Mouse (Mus musculus) right cerebral cortex, adult 2 months (tissue): Measurements from ENCODE around the gene Tnrc6c.
A peak's percentile ranks its signal among the peaks of the same experiment; 100 is the strongest.

Experiments used
- DNase-seq, 2 experiments: peaks; one replicate each; pipeline ENCODE4 v3.0.0; 2021 to 2022; ENCODE audit warnings: low spot score in 2 of 2

The Tnrc6c gene

DNA sequence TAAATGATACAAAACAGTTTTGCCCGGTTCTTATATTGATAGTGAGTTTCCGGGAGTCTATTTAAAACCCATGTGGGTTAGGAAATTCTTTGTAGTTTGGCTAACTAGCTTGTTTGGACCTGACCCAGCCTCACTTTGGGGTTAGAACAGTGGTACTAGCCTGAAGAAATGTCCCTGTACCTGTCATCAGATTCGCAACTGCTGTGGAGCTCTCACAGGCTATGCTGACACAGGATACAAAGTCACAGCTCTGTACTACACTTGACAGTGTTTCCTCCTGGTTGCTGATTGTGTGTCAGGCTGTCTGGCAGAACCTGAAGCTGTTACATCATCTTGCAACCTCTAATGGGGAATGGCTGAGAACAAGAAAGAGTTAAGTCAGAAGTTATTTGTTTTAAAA lies 75.3 kb downstream of the Tnrc6c start:
- DNase-seq = no peak

DNA sequence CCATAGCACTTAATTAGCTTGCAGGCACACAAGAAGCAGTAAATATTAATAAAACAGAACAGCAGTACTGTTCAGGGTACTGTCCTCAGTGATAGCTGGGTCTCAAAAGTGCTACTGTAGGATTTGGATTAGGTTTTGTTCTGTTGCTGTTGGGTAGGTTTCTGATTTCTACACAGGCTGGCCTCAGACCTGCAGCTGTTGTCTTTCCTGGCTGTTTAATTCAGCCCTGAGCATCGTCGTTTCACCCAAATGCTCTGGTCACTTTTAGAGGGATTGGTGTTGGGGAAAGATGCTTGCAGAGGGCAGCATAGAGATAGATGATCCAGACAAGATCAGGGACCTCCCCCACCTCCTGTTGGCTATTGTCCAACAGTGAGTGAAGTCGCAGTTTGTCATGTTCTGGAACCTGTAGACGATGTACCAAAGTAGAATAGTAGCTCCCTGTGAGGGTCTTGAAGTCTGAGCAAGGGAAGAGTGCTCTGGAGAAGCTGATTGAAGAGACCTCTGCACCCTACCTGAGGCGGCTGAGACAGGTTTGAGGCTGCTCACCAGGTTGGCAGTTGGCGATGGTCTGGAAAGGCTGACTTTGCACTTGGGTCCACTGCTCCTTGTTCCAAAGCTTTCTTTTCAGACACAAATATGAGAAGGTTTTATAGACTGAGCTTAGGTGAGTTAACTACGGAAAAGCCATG lies 75.9 kb downstream of the Tnrc6c start:
- DNase-seq = no peak

DNA sequence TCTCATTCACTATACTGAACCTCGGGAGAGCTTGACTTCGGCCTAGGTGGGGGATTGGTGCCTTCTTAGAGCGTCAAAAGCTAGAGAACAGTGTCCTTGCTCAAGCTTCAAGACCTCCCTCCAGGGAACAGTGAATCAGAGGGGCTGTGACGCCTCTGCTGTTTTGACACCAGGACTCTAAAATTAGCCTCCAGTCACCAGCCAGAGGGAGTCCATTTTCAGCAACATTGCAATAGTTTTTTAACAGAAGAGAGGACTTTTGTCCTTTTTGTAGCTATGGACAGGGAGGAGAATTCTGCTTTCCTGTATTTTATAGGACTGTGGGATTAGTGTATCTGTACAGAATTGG lies 76.4 kb downstream of the Tnrc6c start:
- peak in 1 of 2 experiments; percentile 52 for DNase-seq

DNA sequence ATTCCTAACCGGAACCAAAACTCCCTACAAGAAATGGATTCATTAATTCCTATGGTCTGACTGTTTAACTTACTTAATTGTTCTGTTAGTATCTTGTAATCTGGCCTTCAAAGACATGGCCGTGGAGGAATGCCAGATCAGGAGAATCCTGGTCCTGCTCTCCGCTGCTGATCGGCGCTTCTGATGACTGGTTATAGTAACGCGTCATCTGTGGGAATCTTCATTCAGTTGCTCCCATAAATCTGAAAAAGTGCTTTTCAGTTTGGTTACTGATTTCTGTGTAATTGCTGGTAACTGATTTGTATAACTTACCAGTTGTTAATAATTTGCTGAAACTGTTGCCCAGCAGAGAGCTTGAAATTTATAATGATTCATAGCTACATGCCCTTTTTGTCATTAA lies 77.4 kb downstream of the Tnrc6c start:
- no peak for DNase-seq

DNA sequence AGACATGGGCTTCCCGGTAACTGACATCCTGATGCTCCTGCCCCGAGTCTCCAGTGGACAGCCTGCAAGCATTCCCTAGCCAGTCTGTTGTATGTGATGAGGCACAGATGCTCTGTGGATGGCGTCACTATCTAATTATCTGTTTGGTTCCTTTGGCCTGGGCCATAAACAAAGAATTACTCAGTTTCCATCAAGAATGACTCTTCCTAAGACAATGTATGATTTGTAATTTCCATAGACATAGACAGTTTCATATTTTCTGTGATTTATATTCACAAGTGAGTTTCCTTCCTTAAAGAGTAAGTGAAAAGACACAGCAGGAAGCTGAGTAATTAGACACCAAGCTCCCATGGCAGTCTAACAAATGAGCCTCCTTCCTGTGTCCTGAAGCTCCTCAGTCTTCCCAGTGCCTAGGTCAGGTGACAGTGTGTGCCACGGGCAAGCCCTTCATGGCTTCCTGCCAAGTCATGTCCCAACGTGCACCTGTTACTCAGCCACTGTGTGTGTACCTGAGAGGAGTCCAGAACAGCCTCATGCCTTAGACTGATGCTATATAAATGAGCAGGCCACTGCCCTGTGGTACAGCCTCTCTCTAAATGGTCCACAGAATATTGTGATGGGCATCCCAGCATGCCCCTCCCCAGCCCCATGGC lies 82.1 kb downstream of the Tnrc6c start:
- no peak for DNase-seq

DNA sequence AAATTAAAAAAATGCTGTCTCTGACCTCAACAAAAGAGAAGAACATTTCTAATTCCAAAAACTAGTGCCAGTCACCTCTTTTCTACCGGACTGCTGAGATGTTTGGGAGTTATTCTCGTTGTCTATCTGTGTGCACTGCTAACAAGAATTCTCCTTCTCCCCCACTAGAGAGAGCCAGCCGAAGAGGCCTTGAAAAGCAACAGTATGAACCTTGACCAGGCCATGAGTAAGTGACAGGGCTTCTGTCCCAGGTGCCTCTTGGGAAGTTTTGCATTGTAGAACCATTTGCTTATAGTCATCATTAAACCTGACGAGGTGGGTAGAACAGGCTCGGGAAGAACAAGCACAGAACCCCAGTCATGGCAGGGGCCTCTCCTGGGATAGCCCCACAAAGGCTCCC lies 84.0 kb downstream of the Tnrc6c start:
- DNase-seq = no peak

DNA sequence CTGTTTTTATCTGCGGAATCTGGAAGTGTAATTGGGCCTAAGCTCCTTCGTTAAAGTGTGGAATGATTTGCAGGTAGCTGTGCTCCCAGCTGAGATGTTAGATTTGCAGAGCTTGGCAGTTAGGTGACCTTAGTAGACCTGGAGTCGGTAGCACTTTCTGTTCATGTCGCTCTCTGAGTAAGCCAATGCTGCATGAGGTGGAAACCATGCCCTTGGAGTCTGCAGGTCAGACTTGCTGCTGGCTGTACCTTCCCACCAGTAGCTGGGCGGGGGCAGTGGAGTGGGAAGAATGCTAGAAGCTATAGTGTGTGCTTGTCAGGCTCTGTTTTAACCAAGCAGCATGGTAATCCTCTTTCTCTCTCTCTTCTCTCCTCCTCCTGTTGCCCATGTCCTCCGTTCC lies 87.0 kb downstream of the Tnrc6c start:
- DNase-seq = no peak

DNA sequence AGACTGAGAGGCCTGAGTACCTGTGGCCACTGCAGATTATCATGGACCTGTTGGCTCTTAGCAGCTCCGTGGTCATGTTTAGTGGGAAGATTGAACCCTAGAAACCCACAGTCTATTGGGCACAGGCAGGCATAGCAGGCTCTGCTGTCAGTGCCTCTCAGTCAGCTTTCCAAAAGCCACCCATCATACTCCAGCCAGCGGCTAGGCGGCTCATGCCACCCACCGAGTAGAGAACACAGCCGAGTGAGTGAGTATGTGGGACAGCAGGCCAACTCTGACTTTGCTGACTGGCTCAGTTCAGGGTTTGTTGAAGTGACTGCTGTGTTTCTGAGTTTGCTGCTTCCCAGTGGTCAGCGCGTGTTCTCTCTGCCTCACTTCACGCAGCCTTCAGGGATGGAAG lies 88.2 kb downstream of the Tnrc6c start:
- no peak for DNase-seq

DNA sequence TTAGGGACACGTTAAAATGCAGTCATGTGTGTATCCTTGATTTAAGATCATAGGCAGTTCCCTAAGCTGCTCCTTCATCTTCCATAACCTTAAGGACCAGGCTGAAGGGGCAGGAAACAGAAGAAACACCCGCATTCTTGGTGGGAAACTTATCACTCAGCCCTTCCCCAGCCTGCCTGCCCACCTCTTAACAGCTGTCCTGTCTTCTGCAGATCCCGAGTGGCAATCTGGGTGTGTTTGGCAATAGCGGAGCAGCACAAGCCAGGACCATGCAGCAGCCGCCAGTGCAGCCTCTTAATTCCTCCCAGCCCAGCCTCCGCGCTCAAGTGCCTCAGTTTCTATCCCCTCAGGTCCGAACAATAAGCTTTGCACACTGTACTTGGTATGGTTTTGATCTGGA lies 88.6 kb downstream of the Tnrc6c start:
- DNase-seq = no peak

DNA sequence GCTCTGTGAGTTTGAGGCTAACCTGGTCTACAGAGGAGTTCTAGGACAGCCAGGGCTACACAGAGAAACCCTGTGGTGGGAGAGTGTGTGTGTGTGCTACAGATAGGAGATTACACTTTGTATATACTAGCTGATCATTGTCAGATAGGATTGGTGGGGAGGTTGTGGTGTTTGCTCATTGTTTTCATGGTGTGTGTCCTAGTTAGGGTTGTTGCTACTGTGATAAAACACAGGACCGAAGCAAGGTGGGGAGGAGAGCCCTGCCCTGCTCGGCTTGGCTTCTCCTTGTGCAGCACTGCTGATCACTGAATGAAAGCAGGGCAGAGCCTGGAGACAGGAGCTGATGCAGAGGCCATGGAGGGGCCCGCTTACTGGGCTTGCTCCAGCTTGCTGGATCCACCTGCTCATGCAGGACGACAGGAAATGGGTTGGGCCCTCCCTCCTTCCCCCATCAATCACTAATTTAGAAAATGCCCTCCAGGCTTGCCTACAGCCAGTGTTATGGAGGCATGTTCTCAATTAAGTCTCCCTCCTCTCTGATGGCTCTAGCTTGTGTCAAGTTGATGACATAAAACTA lies 89.5 kb downstream of the Tnrc6c start:
- DNase-seq = no peak

DNA sequence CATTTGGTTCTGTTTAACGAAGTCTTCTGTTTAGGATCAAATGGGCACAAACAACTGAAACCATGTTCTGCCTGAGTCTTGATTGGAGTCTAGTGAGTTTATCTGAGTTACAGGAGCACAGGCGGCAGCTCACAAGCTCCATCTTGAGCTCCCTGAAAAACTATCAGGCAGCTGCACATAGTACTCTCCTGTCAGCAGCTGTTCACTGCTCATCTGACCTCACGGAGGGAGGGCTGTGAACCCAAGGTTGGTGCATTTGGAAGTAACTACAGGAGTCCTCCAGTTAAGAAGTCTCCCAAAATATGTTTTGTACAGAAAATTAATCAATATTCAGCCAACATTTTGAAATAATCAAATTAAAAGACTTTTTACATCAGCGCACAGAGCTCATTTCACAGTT lies 94.5 kb downstream of the Tnrc6c start:
- DNase-seq = no peak

DNA sequence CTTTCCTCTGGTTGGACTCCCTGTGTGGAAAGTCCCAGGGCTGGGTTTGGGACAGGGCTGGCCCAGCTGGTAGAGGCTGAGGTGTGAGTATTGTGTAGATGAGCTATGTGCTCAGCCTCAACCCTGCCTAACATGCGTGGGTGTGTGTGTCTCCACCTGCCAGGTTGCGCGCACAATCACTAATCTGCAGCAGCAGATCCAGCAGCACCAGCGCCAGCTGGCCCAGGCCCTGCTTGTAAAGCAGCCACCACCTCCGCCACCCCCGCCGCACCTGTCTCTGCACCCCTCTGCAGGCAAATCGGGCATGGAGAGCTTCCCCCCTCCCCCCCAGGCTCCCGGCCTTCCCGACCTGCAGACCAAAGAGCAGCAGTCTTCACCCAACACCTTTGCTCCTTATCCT lies 95.3 kb downstream of the Tnrc6c start:
- peak; percentile 82 to 85 for DNase-seq

DNA sequence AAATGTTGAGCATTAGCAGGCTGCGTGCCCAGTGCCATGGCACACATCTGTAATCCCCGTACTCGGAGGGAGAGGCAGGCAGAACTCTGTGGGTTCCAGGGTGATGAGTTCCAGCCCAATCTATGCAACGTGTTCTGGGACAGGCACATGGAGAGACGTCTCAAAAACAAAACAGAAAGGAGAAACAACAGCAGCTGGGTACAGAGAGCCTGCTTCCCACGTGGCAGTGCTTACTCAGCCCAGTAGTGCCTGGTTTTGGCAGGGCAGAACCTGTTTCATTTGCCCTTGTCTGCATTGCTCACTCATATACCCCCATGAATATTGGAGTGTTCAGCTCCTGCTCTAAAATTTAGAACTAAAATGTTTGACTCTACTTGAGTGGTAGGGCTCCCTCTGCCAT lies 97.5 kb downstream of the Tnrc6c start:
- DNase-seq = no peak

DNA sequence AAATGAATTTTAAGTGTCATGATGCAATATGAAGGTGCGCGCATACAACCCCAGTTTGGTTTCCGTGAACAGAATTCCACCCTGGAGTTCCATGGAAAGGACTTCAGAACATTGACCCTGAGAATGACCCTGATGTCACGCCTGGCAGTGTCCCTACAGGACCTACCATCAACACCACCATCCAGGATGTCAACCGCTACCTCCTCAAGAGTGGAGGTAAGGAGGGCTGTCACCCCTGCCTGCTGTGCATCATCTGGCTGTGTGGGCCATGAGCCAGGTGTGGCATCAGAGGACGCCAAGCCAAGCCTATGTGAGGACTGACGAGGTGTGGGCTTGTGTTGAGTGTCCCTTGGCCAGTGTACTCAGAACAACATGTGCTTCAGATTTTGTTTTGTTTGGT lies 101.8 kb downstream of the Tnrc6c start:
- DNase-seq = no peak

DNA sequence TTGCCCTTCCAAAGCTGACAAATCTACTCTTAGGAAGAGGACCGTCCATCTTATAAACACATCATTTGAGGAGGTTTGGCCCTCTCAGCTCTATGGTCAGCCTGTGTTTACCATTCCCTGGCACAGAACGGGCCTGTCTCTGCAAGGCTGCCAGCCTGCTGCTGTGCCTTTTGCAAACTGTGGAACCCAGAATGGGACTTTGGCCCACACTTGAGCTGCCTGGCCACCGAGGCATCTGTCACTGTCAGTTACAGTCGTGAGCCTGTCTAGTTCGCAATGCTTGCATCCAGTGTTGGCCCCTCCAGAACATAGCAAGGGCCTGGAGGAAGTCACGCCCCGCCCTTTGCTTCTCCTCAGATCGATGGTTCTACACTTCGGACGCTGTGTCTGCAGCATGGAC lies 105.2 kb downstream of the Tnrc6c start:
- DNase-seq = no peak

DNA sequence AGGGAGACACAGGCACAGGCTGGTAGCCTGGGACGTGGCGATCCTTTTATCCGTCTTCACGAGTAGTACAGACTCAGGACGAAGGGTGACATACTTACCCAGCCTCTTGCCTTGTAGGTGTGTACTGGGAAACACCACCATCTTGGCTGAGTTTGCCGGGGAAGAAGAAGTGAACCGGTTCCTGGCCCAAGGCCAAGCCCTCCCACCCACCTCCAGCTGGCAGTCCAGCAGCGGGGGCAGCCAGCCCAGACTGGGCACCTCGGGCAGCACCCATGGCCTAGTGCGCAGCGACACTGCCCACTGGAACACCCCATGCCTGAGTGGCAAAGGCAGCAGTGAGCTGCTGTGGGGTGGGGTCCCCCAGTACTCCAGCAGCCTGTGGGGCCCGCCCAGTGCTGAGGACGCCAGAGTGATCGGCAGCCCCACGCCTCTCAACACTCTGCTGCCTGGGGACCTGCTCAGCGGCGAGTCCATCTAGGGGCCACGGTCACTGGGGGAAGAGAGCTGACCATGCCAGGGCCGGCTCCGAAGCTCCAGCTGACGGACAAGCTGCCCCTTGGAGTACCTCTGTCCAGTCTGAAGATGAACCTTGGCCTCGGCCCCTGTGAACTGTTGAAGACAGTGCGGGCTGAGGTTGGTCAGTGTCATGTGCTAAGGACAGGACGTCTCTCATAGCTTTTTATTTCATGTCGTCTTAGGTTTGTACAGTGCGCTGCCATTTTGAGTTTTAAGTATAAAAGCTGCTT lies 106.5 kb downstream of the Tnrc6c start:
- DNase-seq = peak in 1 of 2 experiments; percentile 38

DNA sequence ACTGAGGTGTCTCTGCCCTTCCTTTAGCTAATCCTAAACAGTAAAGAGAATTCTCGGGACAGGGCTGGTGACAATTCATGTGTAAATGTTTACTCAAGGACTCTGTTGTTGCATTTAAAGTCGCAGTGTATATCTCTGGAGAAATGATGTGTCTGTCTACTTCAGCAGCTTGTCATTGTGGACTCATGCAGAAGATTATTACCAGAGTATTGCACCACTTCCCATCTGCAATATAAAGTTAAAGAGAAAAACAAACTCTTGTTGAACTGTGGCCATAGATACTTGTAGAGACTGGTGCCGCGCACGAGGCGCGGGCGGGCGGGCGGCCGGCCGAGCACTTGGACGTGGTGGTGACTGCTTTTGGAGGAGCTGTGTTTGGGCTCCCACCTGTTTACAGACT lies 107.7 kb downstream of the Tnrc6c start:
- DNase-seq = no peak

DNA sequence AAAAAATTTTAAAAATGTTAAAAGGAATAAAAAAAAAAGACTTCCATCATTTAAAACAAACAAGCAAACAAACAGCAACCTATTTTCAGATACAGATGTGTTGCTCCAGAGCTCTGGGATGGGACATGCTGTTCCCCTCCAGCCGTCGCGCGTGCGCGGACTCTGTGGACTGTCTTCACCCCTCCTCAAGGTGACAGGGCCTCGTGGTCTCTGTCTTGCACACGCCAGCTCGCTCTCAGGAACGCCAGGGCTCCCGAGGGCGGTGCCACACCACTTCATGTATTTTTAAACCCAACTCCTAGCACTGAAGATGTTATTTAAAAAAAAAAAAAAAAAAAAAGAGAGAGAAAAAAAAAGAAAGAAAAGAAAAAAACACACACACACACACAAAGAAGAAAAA lies 108.2 kb downstream of the Tnrc6c start:
- no peak for DNase-seq

DNA sequence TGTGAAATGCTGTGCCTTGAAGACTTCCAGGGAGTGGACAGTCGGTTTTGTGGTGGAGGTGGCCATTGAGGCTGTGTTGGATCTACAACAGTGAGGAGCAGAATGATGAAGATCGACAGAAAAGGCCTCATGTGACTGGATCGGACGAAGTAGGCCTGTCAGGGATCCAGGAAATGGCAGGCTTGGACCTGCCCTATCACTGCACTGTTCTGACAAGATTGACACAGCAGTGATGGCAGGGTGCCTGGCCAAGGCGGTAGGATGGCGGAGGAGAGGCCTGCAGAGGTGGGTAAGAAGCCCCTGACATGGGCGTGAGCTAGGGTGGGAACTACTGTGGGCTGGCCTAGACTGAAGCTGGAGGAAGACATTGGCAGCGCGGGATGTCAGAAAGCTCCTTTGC lies 110.2 kb downstream of the Tnrc6c start:
- no peak for DNase-seq

DNA sequence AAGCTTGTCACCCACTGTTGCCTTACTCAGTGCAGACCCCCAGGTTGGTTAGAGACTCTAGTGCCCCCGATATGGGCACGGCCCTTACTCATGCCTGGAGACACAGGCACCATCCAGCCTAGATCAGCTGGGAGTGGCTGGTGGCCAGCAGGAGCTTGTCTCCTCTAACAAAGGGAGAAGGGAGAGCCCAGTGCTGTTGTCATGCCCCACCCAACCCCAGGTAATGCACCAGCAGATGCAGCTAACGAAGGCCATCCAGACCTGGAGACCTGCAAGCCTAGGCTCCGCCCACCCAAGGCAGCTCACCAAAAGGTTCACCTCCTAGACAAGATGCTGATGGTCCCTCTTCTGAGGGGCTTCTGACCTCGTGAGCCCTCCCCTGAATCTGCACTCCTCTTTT lies 111.3 kb downstream of the Tnrc6c start:
- DNase-seq = no peak

DNA sequence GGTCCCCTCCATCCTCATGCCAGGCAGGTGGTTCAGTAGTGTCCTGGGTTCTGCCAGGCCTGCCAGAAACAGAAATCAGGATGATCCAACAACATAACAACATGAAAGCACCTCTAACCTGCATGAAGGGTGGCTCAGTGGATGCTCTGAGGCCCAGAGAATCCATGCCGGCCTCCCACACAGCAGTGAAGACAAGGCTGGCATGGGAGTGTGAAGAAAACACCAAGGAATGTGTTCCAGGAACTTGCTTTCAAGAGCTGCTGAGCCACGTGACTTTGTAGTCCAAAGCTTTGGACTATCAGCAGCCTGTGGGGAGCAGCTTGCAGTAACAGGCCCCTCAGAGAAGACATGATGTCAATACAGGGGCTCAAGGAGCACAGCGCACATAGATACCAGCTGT lies 112.2 kb downstream of the Tnrc6c start:
- peak in 1 of 2 experiments; percentile 40 for DNase-seq

DNA sequence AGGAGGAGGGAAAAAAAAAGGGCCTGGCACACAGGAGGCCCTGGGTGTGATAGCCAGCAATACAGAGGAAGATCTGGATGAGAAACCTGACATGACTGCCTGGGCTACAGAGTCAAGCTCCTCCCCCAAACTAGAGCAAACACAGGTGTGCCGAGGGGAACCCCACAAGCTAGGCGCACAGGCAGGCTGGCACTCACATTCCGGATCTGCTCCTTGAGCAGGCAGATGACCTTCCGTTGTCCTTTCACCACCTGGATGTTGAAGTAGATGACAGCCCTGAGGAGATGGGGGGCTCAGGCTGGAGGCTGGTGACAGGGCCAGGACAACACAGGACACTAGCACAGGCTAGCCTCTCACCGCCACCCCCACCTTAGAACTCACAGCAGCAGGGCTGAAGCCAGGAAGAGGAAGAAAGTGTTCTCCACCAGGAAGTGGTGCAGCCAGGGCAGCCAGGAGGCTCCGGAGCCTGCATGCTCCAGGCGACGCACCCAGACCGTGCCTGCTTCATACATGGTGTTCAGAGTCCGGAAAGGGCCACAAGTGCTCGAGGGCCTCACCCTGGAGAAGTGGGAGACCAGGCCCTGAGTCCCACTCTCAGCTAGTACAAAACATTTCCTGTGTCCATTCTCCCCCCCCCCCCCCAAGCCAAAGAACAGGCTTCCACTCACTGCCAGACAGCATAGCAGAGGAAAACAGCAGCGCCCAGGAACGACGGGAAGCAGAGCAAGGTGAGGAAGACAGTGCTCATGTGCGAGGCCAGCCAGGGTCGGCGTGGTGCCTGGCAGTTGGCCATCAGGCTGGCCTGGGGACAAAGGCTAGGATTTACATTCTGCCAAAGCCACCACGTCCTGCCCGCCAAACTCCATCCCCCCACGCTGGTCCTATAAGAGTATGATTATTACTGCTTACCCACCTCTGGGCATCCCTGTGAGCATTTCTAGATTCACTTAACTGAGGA lies 114.9 kb downstream of the Tnrc6c start:
- no peak for DNase-seq
